Mouse (Mus musculus): ENCODE data around the gene Msantd2.

The Msantd2 gene

DNA sequence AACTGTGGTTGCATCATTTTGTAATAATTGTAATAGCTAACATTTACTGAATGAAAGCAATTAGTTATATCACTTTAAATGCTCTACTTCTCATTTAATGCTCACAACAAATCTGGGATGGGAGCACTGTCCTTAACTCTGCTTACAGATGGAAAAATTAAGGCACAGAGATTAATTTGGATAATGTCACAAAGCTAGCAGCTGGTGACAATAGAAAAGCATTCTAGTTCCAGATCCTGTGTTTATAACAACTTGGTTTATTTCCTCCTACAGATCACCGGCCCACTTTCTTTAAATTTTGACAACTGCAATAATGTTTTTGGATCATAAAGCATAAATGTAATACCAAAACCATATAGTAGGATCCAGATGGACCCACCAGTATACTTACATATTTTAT lies 16.9 kb downstream of the Msantd2 start:
- no peak for DNase-seq

DNA sequence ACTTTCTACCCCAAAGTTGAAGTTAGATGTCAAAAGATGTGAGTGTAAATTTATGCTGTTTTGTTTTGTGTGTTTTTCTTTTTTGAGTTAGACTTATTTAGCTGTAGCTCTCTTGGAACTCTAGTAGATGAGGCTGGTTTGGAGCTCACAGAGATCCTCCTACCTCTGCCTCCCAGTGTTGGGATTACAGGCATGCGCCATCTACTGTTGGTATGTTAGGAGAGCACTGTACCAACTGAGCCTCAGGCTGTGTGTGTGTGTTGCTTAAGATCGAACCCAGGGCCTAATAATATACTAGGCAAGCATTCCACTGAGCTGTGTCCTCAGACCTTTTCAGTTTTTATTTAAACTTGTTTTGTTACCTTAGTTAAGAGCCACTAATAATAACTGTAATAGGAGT lies 23.0 kb downstream of the Msantd2 start:
- DNase-seq = no peak

DNA sequence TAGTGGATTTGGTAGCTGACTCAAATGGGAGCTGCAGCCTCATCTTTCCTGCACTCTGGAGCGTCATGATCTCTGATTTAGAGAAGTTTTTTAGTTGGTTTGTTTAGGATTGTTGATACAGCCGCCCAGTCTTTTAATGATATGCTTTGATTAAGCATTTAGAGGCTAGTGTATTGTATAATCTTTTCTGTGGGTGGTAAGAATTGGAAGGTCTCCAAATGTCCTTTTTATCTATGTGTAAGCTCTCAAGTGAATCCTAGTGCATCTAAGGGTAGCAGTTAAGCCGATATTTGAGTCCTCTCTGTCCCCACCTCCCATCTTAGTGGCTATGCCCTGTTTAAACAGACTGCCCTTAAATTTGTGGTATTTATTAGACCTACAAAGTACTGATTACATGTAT lies 25.3 kb downstream of the Msantd2 start:
- no peak for DNase-seq

DNA sequence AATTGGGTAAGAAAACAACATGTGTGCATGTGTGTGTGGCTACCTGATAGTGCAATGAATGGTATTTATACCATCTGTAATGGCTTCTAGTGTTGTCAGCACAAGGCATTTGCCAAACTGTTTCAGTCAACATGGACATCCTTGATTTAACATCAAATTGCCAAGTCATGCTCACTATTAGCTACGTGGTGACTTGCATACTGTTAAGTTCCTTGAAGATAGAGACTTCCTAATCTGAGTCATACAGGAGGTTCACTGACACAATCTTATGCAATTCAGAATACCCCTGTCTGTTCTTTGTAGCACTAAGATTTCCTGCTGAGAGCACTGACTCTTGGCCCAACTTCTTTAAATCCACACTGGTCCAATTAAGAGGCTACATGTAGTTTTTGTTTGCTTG lies 28.3 kb downstream of the Msantd2 start:
- no peak for DNase-seq

DNA sequence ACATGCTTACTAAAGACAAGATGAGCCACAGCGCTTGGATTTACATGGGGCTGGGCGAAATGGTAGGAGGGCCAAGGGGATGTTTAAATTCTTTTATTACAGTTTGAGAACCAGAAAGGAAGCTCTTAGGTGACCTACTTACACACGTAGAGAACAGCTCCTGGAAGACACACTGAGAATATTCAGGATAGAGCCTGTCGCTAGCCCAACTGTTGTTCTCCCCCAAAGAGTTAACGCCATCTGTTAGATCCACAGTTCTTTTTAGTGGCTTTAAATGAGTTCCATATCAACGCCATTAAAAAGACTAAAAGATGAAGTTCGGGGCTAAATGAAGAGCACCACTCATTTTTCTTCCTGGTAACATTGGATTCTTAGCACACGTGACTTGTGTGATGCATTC lies 29.9 kb downstream of the Msantd2 start:
- no peak for DNase-seq

DNA sequence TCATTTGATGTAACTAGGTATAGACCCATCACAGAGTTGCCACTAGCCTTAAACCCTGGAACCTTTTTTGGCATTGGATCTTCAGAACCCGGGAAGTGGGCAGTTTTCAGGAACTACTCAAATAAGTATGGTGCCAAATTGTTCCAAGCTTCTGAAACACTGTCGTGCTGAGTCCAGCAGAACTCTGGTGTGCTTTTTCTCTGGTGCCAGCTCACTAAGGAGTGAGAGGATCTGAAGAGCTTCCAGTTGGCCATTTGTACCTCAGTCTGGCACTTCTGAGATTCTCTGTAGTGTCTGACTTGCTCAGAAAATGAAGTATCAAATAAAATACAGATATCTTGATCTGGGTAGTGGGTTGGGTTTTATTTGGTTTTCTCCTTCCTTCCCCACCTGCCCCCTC lies 30.9 kb downstream of the Msantd2 start:
- DNase-seq = no peak

DNA sequence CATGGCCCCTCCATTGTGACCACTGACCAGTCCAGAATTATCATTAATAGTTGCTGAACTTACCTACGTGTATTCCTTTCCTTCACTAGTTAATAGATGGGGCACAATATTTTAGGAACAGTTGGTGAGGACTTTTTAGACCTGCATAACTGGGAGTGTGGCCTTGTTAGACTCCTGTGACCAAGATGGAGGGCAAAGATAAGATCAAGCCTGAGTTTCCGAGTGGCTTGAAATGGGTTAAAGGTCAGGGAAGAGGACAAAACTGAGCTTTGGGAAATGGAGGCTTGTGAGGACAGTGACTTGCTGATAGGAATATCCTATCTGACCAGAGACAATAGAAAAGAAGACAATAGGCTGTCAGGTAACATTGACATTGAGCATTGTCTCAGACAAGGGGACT lies 36.3 kb downstream of the Msantd2 start:
- DNase-seq = no peak

DNA sequence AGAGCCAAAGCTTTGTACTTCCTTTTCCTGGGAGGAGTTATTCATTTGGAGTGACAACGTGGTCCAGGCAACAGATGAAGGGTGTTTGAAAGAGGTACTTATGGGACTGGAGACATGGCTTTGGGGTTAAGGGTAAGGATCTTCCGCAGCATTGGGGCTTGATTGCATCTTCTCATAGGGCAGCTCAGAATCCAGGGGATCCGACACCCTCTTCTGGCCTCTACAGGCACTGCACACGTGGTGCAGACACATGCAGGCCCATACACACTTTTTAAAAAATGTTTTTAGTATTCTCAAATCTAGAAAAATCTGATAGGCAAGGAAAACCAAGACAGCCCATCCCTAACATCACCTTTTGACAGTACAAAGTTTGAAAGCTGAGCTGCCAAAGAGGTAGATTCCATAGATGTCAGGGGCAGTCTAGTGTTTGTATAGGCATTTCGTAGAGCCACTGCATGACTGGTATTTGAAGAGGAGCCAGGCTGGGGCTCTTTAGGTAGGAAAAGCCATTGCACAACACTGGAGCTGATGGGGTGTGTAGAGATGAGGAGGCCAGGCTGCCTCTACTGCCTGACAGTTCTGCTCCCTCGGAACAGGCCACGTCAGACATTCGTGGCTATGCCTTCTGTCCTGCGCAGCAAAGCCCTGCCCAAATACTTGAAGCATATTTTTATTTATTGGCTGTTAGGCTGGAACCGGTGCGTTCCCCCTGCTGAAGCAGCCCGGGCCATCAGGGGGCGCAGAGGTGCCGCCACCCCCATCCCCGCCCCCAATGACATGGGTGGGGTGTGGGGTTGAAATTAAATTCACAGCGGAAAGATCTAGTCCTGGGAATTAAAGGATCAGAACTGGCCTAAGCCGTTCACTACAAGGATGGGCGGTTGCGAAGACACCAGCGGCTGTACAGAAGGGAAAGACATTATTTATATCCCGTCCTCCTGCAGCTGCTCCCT lies 37.6 kb downstream of the Msantd2 start:
- DNase-seq = peak; percentile 54

DNA sequence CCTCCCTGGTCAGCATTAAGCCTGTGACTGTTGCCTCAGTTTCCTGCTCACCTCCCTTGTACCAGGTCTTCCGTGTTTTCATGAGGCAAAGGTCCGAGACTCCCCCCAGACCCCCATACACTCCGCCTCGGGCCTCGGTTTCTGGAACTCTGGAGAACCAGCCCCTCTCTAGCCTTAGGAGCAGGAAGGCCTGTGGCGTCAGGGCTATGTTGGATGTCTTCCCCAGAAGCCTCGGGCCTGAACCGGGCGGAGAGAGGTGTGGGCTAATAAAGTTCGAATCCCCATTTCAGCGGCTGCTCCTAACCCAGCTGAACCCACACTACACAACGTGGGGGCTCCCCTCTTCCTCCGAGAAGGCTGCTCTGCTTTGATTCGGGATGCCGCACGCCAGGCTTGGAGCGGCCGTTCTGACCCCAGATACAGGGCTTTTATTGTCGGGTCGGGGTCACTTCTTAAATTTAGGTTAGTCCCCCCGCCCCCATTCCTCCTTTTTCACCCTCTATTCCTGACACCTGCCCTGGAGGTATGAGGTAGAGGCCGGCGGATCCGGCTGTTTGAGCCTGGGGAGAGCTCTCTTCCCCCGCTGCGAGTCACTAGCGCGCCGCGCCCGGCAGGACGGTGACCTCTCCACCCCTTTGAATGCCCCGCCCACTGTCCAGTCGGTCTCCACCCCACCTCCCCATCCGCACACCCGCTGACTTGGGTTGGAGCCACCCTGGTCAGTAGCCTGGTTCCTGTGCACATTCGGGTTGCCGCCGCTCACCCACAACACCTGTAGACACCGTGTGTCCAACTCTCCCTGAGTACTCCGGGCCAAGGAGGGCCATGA lies 38.5 kb downstream of the Msantd2 start, which contains the start of gene Esam:
Gene Esam (plus strand): TSS at position 683 of the 829 bp plus-strand sequence.
- DNase-seq = peak; percentile 88

DNA sequence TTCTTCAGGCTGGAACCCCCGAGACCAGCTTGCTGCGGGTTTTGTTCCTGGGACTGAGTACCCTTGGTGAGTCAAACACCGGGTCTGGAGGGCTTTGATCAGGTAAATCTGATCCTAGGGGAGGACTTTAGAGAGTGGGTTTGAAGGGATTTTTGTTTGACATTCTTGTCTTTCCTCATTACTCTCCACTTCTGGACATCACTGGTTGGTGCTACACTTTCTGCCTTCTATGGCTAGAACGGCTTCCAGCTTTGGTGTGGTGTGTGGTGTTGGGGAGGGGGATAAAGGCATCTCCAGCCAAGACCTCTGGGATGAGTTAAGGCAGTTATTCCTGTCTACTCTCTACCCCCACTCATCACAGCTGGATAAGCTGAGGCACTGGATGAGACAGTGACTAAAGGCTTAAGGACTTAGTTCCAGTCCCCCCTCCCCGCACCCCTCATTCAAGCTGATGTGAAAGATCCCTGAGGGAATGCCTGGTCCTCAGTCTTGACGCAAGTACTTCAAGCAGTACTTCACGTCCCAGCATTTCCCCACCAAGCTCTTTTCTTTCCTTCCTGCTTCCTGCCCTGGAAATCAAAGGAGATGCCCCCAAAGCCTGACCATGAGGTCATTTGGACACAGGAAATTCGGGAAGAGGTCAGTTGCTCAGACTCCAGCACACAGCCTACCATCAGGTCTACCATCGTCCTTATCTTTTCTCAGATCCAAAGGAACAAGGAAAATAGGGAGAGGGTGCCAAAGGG lies 39.3 kb downstream of the Msantd2 start:
- peak; percentile 51 for DNase-seq

DNA sequence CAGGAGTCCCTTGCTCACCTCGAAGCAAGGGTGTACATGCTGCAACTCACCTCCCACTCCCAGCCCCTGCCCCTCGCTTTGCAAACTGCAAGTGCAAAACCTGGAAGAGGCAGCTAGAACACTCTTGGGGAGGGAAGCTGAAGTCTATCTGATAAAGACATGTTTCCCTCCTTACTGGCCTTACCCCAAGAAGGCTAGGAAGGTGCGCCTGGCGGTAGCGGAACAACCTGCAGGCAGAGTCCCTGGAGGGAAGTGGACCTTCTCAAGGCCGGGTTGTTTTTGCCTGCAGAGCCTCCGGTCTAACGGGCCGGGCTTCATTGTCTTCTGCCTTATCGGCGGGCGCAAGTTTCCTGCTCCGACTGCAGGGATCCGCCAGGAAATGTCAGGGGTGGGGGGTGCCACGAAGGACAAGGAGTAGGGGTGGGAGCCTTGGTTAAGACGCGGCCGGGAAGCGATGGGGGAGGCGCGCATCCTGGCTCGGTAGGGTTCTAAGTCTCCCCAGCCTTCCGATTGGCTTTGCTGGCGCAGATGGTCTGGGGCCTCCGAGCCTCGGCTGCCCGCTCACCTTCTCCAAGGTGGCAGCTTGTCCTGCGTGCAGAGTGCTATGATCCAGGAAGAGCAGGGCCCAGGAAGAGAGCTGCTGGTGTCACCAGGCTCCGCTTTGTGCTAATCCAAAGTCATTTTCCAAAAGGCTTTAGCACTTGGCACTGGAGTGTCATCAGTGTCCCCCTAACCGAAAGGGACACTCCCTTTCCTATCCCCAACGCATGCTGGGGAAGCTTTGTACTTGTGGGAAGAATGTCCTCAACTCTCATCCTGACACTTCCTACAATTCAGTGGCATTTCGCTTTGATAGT lies 41.1 kb downstream of the Msantd2 start:
- peak; percentile 88 for DNase-seq

DNA sequence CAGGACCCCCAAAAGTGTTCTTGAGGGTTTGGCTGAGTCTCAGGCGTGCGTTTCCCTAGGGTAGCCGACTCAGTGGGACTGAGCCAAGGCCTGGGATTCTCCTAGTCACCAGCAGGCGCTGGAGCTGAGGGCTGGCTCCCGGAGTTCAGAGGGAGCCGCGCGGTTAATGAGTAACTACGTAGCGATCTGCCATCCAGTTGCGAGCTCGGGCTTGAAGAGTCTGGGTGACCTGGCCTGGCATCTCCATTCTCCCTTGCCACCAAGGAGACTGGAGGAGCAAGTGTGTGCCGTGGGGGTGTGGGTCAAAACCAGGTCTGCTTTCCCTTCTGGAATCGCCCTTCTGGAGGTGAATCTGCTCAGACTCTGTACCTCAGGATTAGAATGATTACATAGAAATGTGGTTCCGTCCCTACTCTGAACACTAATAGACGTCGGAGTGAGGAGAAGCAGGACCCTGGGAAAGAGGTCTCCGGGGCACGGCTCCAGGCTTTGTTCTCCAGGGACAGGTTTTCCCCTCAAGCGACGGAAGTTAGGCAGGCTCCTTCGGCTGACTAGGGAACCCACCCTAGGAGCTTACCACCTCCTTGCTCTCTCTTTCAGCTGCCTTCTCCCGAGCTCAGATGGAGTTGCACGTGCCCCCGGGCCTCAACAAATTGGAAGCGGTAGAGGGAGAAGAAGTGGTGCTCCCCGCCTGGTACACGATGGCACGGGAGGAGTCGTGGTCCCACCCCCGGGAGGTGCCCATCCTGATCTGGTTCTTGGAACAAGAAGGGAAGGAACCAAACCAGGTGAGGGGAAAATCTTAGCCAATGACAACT lies 42.0 kb downstream of the Msantd2 start:
- peak; percentile 91 for DNase-seq

DNA sequence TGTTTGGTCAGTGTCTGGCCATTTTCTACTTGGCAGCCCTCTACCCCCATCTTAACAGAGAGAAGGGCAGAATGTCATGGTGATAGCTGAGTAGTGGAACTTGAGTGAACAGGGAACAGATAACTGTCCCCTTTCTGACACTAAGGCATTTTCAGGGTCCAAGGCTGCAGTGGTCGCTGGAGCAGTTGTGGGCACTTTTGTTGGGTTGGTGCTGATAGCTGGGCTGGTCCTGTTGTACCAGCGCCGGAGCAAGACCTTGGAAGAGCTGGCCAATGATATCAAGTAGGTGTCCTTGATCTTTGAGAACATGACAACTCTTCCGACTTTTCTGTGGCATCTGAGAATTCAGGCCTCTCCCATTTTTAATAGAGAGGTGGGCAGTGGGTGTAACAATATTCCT lies 47.7 kb downstream of the Msantd2 start:
- no peak for DNase-seq

DNA sequence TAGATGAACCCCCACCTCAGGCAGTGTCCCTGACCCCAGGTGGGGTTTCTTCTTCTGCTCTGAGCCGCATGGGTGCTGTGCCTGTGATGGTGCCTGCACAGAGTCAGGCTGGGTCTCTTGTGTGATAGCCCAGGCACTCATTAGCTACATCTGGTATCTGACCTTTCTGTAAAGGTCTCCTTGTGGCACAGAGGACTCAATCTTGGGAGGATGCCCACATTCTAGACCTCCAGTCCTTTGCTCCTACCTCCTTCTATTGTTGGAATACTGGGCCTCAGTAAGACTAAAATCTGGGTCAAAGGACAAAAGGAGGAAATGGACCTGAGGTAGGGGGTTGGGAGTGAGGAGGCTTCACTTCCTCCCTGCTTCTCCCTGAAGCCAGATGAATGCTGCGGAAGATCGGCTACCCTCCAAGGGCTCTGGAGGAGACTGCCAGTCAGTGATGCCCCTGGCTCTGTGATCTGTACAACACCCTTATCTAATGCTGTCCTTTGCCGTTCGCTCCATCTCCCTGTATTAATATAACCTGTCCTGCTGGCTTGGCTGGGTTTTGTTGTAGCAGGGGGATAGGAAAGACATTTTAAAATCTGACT lies 48.6 kb downstream of the Msantd2 start:
- DNase-seq = no peak

DNA sequence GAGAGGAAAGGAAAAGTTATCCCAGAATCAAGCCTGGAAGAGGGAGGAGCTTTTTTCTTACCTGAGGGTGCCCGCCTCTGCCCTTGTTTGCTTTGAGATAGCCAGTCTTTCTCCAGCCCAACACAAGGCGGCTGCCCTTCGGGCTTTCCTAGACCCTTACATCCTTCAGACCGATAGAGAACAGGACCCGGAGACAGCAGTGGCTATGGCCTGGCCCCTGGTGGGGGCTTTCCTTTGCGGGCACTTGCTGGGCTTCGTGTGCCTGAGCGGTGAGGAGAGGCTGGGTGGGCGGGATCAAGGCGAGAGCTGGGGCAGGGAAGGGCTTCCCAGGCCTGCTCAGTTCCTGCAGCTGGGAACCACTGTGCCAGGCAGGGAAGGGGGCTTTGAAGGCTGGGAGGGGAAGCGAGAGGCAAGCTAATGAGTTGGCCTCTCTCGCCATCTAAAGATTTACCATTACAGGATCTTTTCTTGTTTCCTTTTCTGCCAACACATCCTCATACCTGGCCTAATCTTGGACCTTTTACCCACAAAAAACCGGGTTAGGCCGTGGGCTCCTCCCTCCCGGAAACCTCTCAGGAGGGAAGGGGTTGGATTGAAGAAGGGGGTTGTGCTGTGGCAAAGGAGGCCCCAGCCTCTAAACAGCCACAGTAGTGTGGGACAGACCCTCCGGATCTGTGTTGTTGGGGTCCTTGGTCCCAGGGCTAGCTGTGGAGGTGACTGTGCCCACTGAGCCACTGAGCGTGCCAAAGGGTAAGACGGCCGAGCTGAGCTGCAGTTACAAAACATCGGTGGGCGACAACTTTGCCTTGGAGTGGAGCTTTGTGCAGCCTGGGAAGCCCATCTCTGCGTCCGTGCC lies 50.3 kb downstream of the Msantd2 start, which contains the start of gene Vsig2:
Gene Vsig2 (plus strand): TSS at position 86 of the 856 bp plus-strand sequence.
- DNase-seq = no peak

DNA sequence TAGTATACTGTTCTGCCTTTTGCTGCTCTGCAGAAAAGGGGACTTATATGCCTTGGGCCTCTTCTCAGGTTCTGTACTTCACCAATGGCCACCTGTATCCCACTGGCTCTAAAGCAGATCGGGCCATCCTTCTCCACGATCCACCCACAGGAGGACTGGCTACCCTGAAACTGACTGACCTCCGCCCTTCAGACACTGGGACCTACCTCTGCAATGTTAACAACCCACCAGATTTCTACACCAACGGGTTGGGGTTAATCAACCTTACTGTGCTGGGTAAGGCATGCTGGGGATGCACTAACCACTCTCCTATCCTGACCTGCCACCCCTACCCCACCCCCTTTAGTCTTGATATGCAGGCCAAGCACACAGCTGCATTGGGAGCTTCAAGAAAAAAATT lies 51.1 kb downstream of the Msantd2 start:
- no peak for DNase-seq

DNA sequence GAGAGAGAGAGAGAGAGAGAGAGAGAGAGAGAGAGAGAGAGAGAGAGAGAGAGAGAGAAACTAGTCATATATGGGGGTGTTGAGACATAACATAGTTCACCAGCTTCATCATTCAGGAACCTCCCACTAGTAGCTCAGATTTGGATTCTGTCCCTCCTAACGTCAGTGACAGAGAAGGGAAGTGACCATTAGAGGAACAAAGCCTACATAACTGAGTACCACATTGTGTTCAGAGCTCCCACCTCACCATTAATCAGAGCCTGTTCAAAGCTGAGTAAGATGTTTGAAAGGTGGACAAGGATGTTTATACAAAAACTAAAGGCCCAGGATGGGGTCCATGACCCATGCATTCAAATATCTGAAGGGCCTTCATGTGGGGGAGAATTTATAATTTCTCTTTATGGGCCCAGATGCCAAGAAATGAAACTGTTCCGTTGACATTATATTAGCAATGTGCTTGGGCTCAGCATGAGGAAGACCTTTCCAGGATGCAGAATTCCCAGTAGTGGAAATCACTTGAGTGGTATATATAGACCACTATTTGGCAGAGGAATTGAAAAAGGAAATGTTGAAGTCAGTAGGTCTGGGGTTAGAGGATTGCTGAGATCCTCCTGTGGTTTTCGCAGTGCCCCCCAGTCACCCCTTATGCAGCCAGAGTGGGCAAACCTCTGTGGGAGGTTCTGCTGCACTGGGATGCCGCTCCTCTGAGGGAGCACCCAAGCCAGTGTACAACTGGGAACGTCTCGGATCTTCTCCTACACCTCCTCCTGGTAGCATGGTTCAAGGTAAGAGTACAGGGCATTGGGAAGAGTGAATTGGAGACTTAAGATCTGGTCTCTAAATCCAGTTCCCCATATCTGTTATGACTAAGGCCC lies 51.8 kb downstream of the Msantd2 start:
- DNase-seq = no peak

DNA sequence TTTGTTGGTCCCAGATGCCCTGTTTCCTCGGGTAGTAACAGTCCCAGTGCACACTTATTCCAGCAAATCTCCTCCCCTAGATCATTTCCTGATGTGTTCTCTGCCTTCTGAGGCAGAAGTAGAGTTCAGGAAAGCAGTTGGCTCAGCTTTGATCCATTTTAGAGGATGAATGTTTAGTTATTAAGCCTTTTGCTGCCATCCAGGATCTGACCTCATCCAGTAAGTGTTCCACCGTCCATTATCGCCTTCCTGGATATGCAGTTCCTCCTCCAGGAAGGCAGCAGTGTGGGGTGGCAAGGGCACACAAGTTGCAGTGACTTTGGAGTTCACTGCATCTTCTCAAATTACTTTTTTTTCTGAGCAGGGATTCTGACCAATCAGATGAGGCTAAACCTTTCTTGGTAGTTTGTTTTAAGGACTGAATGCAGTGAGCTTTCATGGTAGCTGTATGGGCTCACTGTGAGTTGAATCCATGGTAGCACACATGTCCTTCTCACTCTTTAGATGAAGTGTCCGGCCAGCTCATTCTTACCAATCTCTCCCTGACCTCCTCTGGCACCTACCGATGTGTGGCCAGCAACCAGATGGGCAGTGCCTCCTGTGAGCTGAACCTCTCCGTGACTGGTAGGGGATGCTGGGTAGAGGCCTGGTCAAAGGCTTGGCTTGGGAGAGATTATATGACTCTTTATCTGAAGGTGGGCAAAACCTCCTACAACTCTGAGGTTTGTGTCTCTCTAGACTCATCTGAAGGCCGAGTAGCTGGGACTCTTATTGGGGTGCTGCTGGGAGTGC lies 52.9 kb downstream of the Msantd2 start:
- DNase-seq = no peak

Measured in kidney, postnatal 14 days (tissue).